Mouse (Mus musculus): Measurements from ENCODE around the gene Rtn4.
"Not testable (repeated sequence)": the region's sequence is repeated elsewhere in the genome, so short reads cannot be mapped to it uniquely, and the experiment has no call there.

The Rtn4 gene

DNA sequence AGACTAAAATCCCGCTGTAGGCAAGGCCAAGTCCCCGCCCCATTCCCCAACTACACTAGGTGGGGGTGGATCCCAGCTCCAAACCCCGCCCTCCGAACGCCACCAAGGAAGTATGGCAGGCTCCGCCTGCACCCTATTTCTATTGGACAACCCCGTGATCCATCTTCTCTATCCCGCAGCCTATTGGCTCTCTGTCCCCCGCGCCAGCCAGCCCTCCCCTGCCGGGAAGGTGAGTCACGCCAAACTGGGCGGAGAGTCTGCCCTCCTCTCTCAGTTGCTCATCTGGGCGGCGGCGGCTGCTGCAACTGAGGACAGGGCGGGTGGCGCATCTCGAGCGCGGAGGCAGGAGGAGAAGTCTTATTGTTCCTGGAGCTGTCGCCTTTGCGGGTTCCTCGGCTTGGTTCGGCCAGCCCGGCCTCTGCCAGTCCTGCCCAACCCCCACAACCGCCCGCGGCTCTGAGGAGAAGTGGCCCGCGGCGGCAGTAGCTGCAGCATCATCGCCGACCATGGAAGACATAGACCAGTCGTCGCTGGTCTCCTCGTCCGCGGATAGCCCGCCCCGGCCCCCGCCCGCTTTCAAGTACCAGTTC, at the start of gene Rtn4:
Gene Rtn4 (plus strand): TSS at position 265 of the 590 bp plus-strand sequence.
- peak; percentile 99 for DNase-seq (ENCODE audit: low spot score)

DNA sequence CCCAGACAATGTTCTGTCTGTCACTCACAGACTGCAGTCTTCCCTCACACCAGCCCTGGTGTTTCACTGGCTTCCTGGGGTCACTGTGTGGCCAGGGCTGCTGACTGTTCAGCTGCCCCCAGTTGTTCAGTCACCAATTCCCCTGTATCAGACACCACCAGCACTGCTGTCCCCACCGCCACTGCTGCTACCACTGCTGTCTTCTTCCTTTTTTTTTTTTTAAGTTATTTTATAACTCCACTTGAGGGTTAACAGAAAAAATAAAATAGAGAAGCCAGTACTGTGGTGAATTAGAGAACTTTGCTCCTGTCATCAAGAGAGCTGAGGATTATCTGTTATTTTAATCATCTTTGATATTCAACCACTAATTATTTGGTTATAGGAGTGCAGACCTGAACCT, 48.3 kb upstream of the Rtn4 start:
- DNase-seq (ENCODE audit: low spot score) = no peak

- DNase-seq (ENCODE audit: low spot score) = peak; percentile 25
These were observed 47.2 kb upstream of the Rtn4 start for GRCm38 (mm10) chr11:29645411-29646066.

GRCm38 (mm10) chr11:29647568-29648319, 45.0 kb upstream of the Rtn4 start:
- no peak for DNase-seq (ENCODE audit: low spot score)

DNA sequence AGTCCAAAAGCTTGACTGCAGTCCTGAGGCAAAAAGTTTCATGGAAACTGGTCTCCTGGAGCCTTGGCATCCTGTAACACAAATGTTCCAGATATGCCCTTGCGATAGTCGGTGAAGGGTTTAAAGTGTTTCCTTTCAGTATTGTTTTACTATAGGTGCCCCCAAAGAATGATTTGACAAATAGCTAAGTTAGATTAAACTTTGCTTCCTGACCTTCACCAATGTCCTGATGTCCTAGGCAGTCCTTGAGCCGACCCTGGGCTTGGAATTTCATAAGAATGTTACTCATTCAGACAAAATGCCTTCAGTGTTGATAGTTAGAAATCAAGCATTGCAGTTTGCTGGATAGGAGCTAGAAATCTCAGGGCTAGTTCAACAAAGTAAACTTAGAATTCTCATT, 37.4 kb upstream of the Rtn4 start:
- DNase-seq (ENCODE audit: low spot score) = not testable (repeated sequence)

GRCm38 (mm10) chr11:29660740-29661139, 32.0 kb upstream of the Rtn4 start:
- DNase-seq (ENCODE audit: low spot score) = no peak

DNA sequence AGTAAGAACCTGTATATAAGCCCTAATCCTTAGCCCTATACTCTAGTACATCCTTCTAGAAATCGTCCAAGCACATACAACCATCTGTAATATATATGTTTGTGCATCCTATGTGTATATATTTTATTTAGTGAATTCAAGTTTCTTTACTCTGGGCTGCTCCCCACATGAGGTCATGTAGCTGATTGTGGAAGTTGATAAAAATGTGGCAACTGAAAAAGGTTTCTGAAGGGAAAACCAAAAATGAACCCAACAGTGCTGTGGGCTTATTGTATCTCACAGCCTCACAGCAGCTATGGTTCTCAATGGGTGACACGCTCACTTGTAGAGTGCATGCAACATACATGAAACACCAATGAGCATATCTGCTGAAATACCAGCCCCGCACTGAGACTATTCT, 25.1 kb upstream of the Rtn4 start:
- DNase-seq (ENCODE audit: low spot score) = no peak

- DNase-seq (ENCODE audit: low spot score) = no peak
These were observed 23.0 kb upstream of the Rtn4 start for GRCm38 (mm10) chr11:29669706-29670105.

GRCm38 (mm10) chr11:29673359-29673758, 19.4 kb upstream of the Rtn4 start:
- no peak for DNase-seq (ENCODE audit: low spot score)

GRCm38 (mm10) chr11:29676718-29677117, 16.0 kb upstream of the Rtn4 start:
- DNase-seq (ENCODE audit: low spot score) = no peak

DNA sequence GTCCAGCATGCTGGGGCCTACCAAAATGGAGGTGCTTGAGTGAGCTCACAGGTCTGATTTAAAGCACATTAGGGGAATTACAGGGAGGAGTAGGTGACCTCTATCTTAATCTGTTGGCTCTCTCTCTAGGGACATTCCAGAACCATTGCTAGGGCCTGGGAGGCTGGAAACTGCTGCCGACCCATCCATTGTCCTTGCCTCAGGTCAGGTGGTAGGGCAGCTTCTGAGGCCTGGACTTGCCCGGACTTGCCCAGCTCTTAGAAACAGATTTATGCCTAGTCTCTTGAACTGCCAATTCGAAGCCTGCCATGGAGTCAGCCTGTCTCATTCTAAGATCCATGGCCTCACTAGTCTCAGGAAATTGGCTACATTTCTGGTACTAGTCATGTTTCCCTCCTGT, 12.8 kb upstream of the Rtn4 start:
- no peak for DNase-seq (ENCODE audit: low spot score)

- no peak for DNase-seq (ENCODE audit: low spot score)
These were observed 12.0 kb upstream of the Rtn4 start for GRCm38 (mm10) chr11:29680771-29681170.

- DNase-seq (ENCODE audit: low spot score) = no peak
These were observed 8.5 kb upstream of the Rtn4 start for GRCm38 (mm10) chr11:29684272-29684671.

GRCm38 (mm10) chr11:29686176-29686575, 6.6 kb upstream of the Rtn4 start:
- DNase-seq (ENCODE audit: low spot score) = no peak

GRCm38 (mm10) chr11:29691556-29691955, 1.2 kb upstream of the Rtn4 start:
- DNase-seq (ENCODE audit: low spot score) = peak; percentile 49

GRCm38 (mm10) chr11:29692111-29692682, 550 bp upstream of the Rtn4 start:
- DNase-seq (ENCODE audit: low spot score) = peak; percentile 76

DNA sequence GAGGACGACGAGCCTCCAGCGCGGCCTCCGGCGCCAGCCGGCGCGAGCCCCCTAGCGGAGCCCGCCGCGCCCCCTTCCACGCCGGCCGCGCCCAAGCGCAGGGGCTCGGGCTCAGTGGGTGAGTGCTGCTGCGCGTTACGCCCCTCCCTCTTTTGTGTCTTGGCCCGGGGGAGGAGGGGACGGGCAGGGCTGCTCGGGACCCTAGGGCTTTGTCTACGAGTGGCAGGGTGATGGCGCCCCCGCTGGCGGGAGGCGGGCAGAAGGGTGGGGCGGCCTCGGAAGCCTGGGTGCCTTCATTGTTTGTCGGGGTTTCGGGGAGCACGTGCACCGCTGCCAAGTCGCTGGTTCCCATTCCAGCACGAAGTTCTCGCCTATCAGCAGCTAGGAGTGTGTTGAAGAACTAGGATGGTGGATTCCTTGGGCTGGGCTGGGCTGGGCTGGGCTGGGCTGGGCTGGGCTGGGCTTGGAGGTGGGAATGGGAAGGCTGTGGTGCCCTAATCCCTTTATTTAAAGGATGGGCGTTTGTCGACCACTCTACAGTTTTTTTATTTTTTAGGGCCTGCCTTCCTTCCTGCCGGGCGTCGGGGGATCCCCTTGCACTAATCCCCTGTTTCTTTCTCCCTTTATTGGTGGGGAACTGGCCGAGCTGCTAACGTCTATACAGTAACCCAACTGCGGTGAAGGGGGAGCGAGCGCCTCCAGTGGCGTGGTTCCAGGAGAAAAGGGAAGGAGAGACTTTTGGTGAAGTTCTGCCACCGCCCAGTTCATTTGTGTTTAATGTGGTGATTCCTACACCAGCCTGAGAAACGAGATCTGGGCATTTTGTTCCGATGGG, 1.0 kb downstream of the Rtn4 start:
- peak; percentile 88 for DNase-seq (ENCODE audit: low spot score)

DNA sequence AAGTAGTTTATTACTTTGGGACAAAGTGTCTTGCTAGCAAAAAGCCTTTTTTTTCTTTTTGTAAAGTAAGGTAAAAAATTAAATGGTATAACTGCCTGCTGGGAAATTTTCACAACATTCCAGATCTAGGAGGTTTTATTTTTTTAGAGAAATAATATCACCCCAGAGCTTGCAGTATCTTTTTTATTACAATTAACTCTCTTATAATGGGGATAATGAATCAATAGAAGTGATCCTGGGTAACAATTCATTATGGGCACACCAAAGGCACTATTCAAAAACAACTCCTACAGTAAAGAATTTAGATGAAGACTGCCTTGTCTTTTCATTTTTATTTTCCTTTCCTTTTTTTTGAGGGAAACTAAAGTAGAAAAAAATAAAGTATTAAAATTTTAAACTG, 2.0 kb downstream of the Rtn4 start:
- DNase-seq (ENCODE audit: low spot score) = no peak

DNA sequence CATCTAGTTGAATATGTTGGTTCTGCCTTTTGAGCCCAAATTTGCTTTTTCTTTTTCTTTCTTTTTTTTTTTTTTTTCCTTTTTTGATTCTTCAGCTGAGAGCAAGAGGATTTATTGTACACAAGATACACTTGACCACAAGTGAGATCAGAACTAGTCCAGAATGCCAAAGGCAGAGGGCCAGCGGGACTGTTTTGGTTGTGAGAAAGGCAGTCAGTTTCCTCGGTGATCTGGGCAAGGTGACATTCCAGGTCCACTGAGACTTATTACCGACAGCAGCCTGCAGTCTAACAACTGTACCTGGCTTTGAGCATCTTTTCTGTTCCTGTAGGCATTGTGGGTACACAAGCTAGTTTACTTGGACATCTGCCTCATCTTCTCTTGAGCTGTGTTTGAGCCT, 10.0 kb downstream of the Rtn4 start:
- peak; percentile 52 for DNase-seq (ENCODE audit: low spot score)

DNA sequence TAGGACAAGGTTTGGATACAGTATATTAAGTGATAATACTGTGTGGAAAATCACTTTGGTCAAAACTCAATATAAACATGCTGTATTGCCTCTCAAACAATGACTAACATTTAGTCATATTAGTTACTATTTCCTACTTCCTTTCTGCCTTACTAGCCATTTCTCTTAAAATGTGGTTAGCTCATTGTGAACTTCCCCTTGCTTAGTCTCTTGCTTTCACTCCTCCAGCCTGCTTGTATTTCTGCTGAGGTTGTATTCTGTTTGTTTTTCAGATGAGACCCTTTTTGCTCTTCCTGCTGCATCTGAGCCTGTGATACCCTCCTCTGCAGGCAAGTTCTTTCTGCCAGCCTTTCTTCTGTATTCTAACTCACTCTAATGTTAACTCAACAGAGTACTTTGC, 12.5 kb downstream of the Rtn4 start:
- no peak for DNase-seq (ENCODE audit: low spot score)

- DNase-seq (ENCODE audit: low spot score) = no peak
These were observed 14.1 kb downstream of the Rtn4 start for GRCm38 (mm10) chr11:29706845-29707244.

DNA sequence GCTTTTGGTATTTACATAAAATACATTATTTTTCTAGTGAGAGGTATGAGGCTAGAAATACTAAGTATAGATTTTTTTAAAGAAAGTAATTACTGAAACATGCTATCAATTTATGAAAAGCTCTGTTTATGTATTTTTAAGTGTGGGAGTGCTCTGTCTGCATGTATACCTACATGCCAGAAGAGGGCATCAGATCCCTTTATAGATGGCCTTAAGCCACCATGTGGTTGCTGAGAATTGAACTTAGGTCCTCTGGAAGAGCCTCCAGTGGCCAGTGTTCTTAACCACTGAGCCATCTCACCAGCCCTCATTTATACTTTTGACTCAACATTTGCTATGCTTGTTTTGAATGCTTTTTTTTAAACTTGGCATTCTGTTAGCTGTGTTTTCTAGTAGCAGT, 16.8 kb downstream of the Rtn4 start:
- no peak for DNase-seq (ENCODE audit: low spot score)
